Mouse (Mus musculus): Measurements from ENCODE around the gene Hist1h2bg. TPM values are rescaled to one million over a fixed set of nuclear protein-coding genes. Genes with fewer than 3 reads are reported as not detected.

Hist1h2bg gene
- total RNA-seq, 2 experiments from 2014 or later: 15.3 to 21.1 TPM

DNA sequence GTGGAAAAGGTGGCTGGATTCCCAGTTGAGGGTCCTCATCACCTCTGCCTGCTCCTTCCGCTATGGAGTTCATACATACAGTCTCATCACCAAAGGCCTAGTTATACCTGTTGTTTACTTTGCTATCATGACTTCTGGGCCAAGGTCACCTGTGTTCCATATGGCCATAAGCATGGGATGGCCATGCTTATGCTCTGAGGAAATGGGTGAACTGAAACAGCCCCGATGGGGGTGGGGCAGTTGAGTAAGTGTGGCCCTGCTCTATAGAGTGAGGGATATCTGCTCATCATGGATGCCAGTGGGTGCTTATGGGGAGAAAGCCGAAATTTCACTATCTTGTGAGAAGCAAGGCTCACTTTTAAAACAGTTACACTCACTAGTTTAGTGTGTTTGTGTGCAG lies 33.9 kb downstream of the Hist1h2bg start:
- intact Hi-C loops (cut with DNase I): no loop called here
- DNase-seq: no peak

DNA sequence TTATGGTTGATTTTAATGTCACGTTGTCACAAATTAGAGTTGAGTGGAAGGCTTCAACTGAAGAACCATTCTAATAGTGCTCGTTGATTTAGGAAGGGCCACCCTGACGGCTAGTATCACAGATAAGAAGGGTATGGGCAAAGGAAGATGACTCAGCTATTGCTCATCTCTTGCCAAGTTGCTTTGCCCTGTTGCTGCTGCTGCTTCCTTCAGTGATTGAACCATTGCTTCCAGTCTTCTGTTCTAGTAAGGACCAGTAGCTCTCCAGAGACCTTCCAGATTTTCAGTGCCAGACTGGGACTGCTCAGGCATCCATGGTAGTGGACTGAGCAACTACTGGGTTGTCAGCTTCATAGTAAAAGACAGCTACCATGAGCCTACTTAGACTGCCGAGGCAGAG lies 38.0 kb downstream of the Hist1h2bg start:
- intact Hi-C loops (cut with DNase I): no loop called here
- no peak for DNase-seq

DNA sequence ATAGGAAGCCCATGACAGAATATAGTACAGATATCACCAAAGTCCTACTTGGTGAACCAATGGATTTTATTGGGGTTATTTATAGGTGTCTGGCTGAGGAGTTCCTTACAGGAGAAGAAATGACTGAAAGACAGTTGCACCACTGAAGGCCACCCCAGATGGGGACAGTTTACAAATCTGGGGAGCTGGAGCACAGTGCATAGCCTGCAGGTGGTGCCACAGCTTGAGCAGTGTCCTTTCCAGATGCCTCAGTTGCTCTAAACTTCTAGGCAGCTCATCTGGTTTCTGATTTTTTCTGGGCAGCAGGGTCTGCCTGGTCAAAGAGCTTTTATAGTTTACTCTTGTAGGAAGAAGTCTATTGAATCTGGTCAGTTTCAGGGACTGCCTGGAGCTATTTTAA lies 38.6 kb downstream of the Hist1h2bg start:
- intact Hi-C loops (cut with DNase I): loop anchor here (10.0 kb wide), 1 partner anchor 1785 kb away; no protein-coding TSS in a partner anchor
- no peak for DNase-seq

DNA sequence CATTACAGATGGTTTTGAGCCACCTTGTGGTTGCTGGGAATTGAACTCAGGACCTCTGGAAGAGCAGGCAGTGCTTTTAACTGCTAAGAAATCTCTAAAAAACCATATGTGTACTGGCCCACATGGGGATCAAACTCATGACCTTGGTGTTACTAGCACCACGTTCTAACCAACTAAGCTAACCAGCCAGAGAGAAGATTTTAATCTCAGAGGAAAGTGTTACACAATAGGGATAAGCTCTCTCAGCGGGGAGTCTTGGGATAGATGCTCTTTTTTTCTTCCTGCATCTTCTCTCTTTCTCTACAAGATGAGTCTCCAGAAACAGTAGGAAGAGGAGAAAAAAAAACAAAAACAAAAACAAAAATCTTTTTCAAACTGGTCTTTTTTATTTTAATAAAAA lies 39.2 kb downstream of the Hist1h2bg start:
- intact Hi-C loops (cut with DNase I): loop anchor here (10.0 kb wide), 1 partner anchor 1786 kb away; no protein-coding TSS in a partner anchor
- no peak for DNase-seq

DNA sequence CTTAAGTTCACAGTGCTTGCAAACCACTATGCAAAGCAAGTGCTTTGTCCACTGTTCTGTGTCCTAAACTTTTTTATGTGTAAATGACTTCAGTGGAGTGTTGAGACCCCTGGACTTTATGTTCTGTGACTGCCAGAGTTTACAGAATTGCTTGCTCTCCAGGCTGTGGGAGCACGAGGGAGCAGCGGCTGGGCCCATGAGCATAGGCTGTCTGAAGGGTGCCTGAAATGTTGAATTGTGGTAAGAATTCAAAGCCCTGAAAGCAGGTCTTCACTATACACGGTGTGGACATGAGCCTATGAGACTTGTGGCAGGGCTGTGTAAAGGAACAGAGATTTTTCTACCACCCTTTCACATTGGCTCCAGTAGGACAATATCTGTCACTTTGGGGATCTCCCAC lies 40.4 kb downstream of the Hist1h2bg start:
- intact Hi-C loops (cut with DNase I): loop anchor here (10.0 kb wide), 1 partner anchor 1787 kb away; no protein-coding TSS in a partner anchor
- DNase-seq: no peak

DNA sequence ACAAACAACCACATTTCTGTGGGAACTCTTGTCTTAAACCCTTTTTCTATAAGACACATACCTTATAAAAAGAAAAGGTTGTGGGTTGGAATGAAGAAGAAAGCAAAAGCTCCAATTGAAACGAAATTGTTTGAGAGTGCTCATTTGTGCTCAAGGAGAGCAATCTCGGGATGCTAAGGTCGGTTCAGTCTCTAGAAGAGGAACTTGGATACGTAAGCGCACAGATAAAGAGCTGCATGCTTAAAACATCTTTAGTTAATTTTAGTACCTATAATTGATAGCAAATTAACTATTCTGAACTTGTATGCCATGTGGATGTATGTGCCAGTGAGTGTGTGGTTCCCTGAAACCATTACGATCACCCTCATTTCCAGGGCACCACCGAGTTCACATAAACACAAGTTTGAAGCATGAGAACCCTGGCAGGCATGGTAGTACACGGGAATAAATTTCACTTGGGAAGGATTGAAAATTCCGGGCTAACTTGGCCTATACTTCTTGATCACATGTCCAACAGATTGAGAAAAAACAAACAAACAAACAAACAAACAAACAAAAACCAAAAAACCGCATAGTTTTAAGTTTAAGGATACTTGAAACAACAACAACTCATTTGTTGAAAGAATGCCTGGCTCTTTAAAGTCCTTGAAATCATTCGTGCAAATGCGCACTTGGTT lies 49.0 kb downstream of the Hist1h2bg start:
- intact Hi-C loops (cut with DNase I): loop anchor here (5.0 to 10.0 kb wide), 2 partner anchors 77 to 115 kb away; partner anchors contain the start of genes Hist1h1c, Hist1h1t and Hist1h4c
- no peak for DNase-seq

DNA sequence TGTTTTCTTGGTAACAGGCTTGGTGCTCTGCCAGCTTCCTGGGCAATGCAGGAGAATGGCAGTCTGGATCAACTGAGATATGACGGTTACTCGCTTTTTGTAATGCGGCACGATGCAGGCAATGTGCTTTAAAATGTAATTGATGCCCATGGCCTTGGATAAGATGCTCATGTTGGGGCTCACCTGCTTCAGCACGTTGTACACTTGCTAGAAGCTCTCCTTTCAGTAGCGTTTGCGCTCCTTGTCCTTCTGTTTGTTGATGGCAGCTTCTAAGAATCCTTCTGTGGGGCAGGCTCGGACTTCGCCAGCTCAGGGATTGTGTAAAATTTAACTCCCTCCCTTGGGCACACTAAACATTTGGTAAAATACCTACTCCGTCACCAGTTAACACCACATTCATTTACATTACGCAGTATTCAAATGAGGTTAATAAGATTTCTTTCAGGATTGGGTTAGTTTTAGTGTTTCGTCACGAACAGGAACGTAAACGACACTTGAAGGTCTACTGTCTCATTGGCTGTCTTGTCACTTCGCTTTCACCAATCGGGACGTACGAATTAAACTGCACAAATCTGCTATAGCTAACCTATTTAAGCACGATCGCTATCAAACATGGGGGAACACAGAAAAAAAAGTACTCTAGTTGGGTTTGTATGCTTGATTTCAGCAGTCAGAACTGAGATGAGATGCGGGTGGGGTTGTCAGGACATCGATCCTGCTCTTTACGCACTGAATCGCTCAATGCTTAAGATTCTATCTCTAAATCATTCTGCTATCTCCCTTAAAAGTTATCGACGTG lies 49.7 kb downstream of the Hist1h2bg start, which contains the start of gene Hist1h2be:
TSS of gene Hist1h2be (minus strand) at position 392 of the 799 bp plus-strand sequence.
- intact Hi-C loops (cut with DNase I): loop anchor here (1.0 to 10.0 kb wide), 3 partner anchors 39 to 114 kb away; partner anchors contain the start of genes Hist1h1c, Hist1h1t and Hist1h4c
- DNase-seq: peak; percentile 4 to 53

Small RNAs within 50 kb of the gene (microRNA-seq; reads per million reads assigned to microRNA genes)
- gene Gm44297 (0 reads per million in 2 experiments), gene Gm44359 (0 reads per million in 2 experiments), gene Gm44394 (0 reads per million in 2 experiments)

Other genes starting within 250 kb of the Hist1h2bg start
- gene Zfp322a, start 202.2 kb upstream of the Hist1h2bg start, total RNA-seq (2021): 10 to 100 TPM in 1 of 2 experiments, 1 to 10 TPM in 1; 8.4 to 11.1 TPM
- gene Abt1, start 147.5 kb upstream of the Hist1h2bg start, total RNA-seq (2021): 1 to 10 TPM; 3.2 to 3.3 TPM
- not detected for gene Btn1a1, start 105.5 kb upstream of the Hist1h2bg start, total RNA-seq (2021)
- not detected for gene Btn2a2, start 82.5 kb upstream of the Hist1h2bg start, total RNA-seq (2021)
- gene Hist1h4h, start 40.3 kb upstream of the Hist1h2bg start, total RNA-seq (2021): 100 to 1,000 TPM; 130 to 153 TPM
- gene Hist1h2af, start 37.5 kb upstream of the Hist1h2bg start, total RNA-seq (2021): 10 to 100 TPM in 1 of 2 experiments, 1 to 10 TPM in 1; 7.7 to 11.5 TPM
- 1 to 10 TPM; 2.8 to 5.0 TPM for gene Hist1h3g, start 36.0 kb upstream of the Hist1h2bg start, total RNA-seq (2021)
- 1 to 10 TPM; 1.7 to 2.1 TPM for gene Hist1h2bh, start 28.0 kb upstream of the Hist1h2bg start, total RNA-seq (2021)
- 1 to 10 TPM; 5.5 to 6.4 TPM for gene Hist1h3f, start 27.3 kb upstream of the Hist1h2bg start, total RNA-seq (2021)
- 10 to 100 TPM; 12.5 to 22.4 TPM for gene Hist1h4f, start 19.7 kb upstream of the Hist1h2bg start, total RNA-seq (2021)
- 1 to 10 TPM; 1.6 to 2.0 TPM for gene Hist1h1d, start 18.1 kb upstream of the Hist1h2bg start, total RNA-seq (2021)
- gene Hist1h3e, start 9.0 kb upstream of the Hist1h2bg start, total RNA-seq (2021): 10 to 100 TPM; 11.9 to 17.0 TPM
- 1 to 10 TPM; 1.6 to 2.8 TPM for gene Hist1h2ae, start 176 bp upstream of the Hist1h2bg start, total RNA-seq (2021)
- 1 to 10 TPM; 7.5 to 8.5 TPM for gene Hist1h2bf, start 2.8 kb downstream of the Hist1h2bg start, total RNA-seq (2021)
- 1 to 10 TPM; 1.2 to 2.2 TPM for gene Hist1h2ad, start 3.0 kb downstream of the Hist1h2bg start, total RNA-seq (2021)
- gene Hist1h3d, start 4.4 kb downstream of the Hist1h2bg start, total RNA-seq (2021): 1 to 10 TPM; 2.8 to 4.8 TPM
- gene Hist1h4d, start 10.2 kb downstream of the Hist1h2bg start, total RNA-seq (2021): 10 to 100 TPM; 39.6 to 39.7 TPM
- gene Hist1h2be, start 49.7 kb downstream of the Hist1h2bg start, total RNA-seq (2021): 10 to 100 TPM; 16.6 to 18.7 TPM
- gene Hist1h1e, start 51.2 kb downstream of the Hist1h2bg start, total RNA-seq (2021): 10 to 100 TPM; 42.9 to 50.8 TPM
- 1 to 10 TPM; 1.3 to 1.4 TPM for gene Hist1h2ac, start 112.6 kb downstream of the Hist1h2bg start, total RNA-seq (2021)
- gene Hist1h2bc, start 112.8 kb downstream of the Hist1h2bg start, total RNA-seq (2021): 10 to 100 TPM; 65.6 to 72.3 TPM
- not detected for gene Hist1h1t, start 124.4 kb downstream of the Hist1h2bg start, total RNA-seq (2021)
- gene Hist1h4c, start 127.1 kb downstream of the Hist1h2bg start, total RNA-seq (2021): 10 to 100 TPM; 62.8 to 75.7 TPM
- gene Hfe, start 139.5 kb downstream of the Hist1h2bg start, total RNA-seq (2021): 10 to 100 TPM; 17.6 to 27.0 TPM
- gene Hist1h1c, start 167.4 kb downstream of the Hist1h2bg start, total RNA-seq (2021): 100 to 1,000 TPM; 188 to 225 TPM
- 1 to 10 TPM; 4.5 to 4.6 TPM for gene Hist1h3c, start 174.2 kb downstream of the Hist1h2bg start, total RNA-seq (2021)
- 1 to 10 TPM; 5.1 to 7.0 TPM for gene Hist1h2bb, start 175.3 kb downstream of the Hist1h2bg start, total RNA-seq (2021)
- gene Hist1h2ab, start 179.7 kb downstream of the Hist1h2bg start, total RNA-seq (2021): 10 to 100 TPM in 1 of 2 experiments, 1 to 10 TPM in 1; 9.4 to 10.3 TPM
- gene Hist1h3b, start 180.9 kb downstream of the Hist1h2bg start, total RNA-seq (2021): 10 to 100 TPM; 14.2 to 14.3 TPM
- 1 to 10 TPM; 5.8 to 8.4 TPM for gene Hist1h4b, start 185.6 kb downstream of the Hist1h2bg start, total RNA-seq (2021)
- gene Hist1h4a, start 189.8 kb downstream of the Hist1h2bg start, total RNA-seq (2021): 1 to 10 TPM; 6.4 to 7.2 TPM
- gene Hist1h3a, start 191.0 kb downstream of the Hist1h2bg start, total RNA-seq (2021): 10 to 100 TPM in 1 of 2 experiments, 1 to 10 TPM in 1; 9.9 to 14.4 TPM
- gene Hist1h1a, start 192.3 kb downstream of the Hist1h2bg start, total RNA-seq (2021): 1 to 10 TPM; 5.6 to 7.4 TPM
- not detected for gene Trim38, start 198.5 kb downstream of the Hist1h2bg start, total RNA-seq (2021)
- gene Slc17a2, start 235.6 kb downstream of the Hist1h2bg start, total RNA-seq (2021): not detected